8 mouse cellular contexts compared by ENCODE assay signal in the genomic region with DNA sequence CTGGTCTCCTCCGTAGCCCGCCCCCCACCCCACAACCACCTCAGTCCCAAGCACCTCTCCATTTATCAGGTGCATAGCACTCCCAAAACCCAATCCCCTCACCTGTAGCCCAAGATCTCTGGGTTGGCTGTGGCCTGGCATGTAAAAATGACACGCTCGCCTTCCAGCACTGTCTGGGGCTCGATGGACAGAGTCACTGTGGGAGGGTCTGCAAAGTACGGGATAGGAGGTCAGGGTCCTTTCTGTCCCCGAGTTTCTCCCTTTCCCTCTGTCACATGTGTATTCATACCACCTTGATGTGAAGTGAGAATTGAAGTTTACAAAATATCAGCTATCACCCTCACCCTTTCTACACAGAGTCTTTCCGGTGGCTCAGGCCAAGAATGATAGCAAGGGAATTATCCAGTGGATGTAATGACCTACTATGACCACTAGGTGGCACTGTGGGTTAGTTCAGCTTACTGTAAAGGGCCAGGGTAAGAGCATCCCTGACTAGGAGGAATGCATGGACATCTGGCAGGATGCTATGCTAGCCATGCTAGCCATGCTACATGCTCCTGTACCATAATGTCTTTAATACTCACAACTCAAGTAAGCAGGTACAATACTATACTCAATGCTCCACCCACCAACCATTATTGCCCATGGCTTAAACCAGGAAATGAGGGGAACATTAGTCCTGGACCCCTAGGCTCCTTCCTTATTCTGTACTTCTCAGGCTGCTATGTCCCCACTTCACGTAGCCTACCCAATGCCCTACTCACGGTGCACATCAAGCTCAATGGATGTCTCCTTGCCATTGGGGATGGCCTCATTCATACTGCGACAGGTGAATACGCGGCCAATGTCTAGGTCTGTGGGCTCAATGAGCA.
DNase-seq lines count a peak whose midpoint lies in the region; ATAC-seq and TF ChIP-seq lines count a peak whose summit lies in the region.

No protein-coding gene starts in this region.

- DNase-seq in heart, adult 11 months = peak; percentile 94
- no peak for DNase-seq in heart, postnatal 25 days (ENCODE audit: low spot score)
- DNase-seq in cerebellum, postnatal 36 days = peak; percentile 29 to 70
- peak; percentile 75 for DNase-seq in gastrocnemius, adult 18-20 months (ENCODE audit: low spot score)
- DNase-seq in left cerebral cortex, postnatal 14 days (ENCODE audit: low spot score in 2 of 2) = peak; percentile 87
- peak; percentile 59 for DNase-seq in midbrain, embryonic 10.5 days (ENCODE audit: low spot score)

- TF ChIP-seq POLR2A in small intestine, adult 2 months (IDR thresholded peaks at IDR 0.05; ENCODE audit: low read depth, low read length) = no peak

- TF ChIP-seq CTCF in small intestine, adult 2 months (IDR thresholded peaks at IDR 0.05; ENCODE audit: extremely low read depth, insufficient read length, insufficient replicate concordance, low read depth, low read length) = peak; percentile 58; the same call in 1 of the 2 replicates

- intact Hi-C loops in heart, postnatal 25 days (cut with DNase I) = loop anchor here (2.0 to 5.0 kb wide), 5 partner anchors 47 to 412 kb away; a partner anchor contains a TSS
- intact Hi-C loops in left cerebral cortex, postnatal 14 days (cut with DNase I) = loop anchor here (1.0 to 5.0 kb wide), 2 partner anchors 58 to 85 kb away; no protein-coding TSS in a partner anchor

- peaks cover 5% of the 10 kb centered on the region; the same call in 1 of the 2 replicates for H3K4me1 ChIP-seq in intestine, embryonic 15.5 days (replicated peaks)
- peaks cover 14% of the 10 kb centered on the region; the same call in 1 of the 2 replicates for H3K4me1 ChIP-seq in midbrain, embryonic 10.5 days
- H3K4me1 ChIP-seq in small intestine, adult 2 months (ENCODE audit: control insufficient read depth, insufficient read depth, insufficient read length, low read length) = no peaks in the 10 kb centered on the region

- peaks cover 4% of the 10 kb centered on the region; the same call in 1 of the 2 replicates for H3K36me3 ChIP-seq in intestine, embryonic 15.5 days
- H3K36me3 ChIP-seq in midbrain, embryonic 10.5 days = peaks cover 83% of the 10 kb centered on the region
- H3K36me3 ChIP-seq in small intestine, adult 2 months (ENCODE audit: control insufficient read depth, insufficient read depth, low read length) = no peaks in the 10 kb centered on the region

- no peak overlapping the region for H3K4me3 ChIP-seq in intestine, embryonic 15.5 days (replicated peaks)
- no peak overlapping the region for H3K4me3 ChIP-seq in midbrain, embryonic 10.5 days
- H3K4me3 ChIP-seq in small intestine, adult 2 months (ENCODE audit: low read depth, low read length) = no peak overlapping the region

- H3K27me3 ChIP-seq in intestine, embryonic 15.5 days (replicated peaks) = no peaks in the 10 kb centered on the region
- no peaks in the 10 kb centered on the region for H3K27me3 ChIP-seq in midbrain, embryonic 10.5 days (ENCODE audit: low read depth, poor library complexity, severe bottlenecking)
- no peaks in the 10 kb centered on the region for H3K27me3 ChIP-seq in small intestine, adult 2 months (ENCODE audit: control insufficient read depth, insufficient read depth, low read length)

- H3K27ac ChIP-seq in intestine, embryonic 15.5 days = no peak overlapping the region
- no peak overlapping the region for H3K27ac ChIP-seq in midbrain, embryonic 10.5 days (replicated peaks)
- H3K27ac ChIP-seq in small intestine, adult 2 months (ENCODE audit: insufficient read depth, low read depth, low read length) = no peak overlapping the region

- H3K9ac ChIP-seq in intestine, embryonic 15.5 days = no peak overlapping the region

- no peaks in the 10 kb centered on the region for H3K9me3 ChIP-seq in intestine, embryonic 15.5 days
- no peaks in the 10 kb centered on the region for H3K9me3 ChIP-seq in midbrain, embryonic 10.5 days (replicated peaks)

- whole genome bisulfite sequencing in intestine, embryonic 15.5 days = 78% methylated on average over 13 of the region's 13 CpGs
- WGBS in midbrain, embryonic 10.5 days = 78% methylated on average over 13 of the region's 13 CpGs
- WGBS in small intestine, adult 2 months = 76% methylated on average over 13 of the region's 13 CpGs

- H3K4me2 ChIP-seq in intestine, embryonic 15.5 days (replicated peaks) = no peak overlapping the region

- ATAC-seq in intestine, embryonic 15.5 days = peak; percentile 69
